Mouse (Mus musculus) kidney, adult 18-20 months (tissue): Measurements from ENCODE around the gene Dab2ip.

Source experiments
- DNase-seq: peaks from one replicate; pipeline ENCODE4 v3.0.0; 2021

The Dab2ip gene

GRCm38 (mm10) chr2:35661454-35662000 is 103.5 kb downstream of the Dab2ip start:
- peak; percentile 73 for DNase-seq

GRCm38 (mm10) chr2:35662001-35662491 is 104.0 kb downstream of the Dab2ip start:
- peak; percentile 45 for DNase-seq

- no peak for DNase-seq
Measured at GRCm38 (mm10) chr2:35662738-35663550, 104.9 kb downstream of the Dab2ip start.

- DNase-seq: no peak
Measured at GRCm38 (mm10) chr2:35667746-35668145, 109.7 kb downstream of the Dab2ip start.

GRCm38 (mm10) chr2:35669217-35669616 is 111.2 kb downstream of the Dab2ip start:
- DNase-seq: no peak

GRCm38 (mm10) chr2:35669748-35670147 is 111.7 kb downstream of the Dab2ip start:
- DNase-seq: no peak

- no peak for DNase-seq
Measured at GRCm38 (mm10) chr2:35670300-35670699, 112.2 kb downstream of the Dab2ip start.

GRCm38 (mm10) chr2:35671980-35672910 is 114.2 kb downstream of the Dab2ip start:
- DNase-seq: peak; percentile 62

GRCm38 (mm10) chr2:35673181-35673580 is 115.1 kb downstream of the Dab2ip start:
- DNase-seq: no peak

GRCm38 (mm10) chr2:35673986-35674385 is 115.9 kb downstream of the Dab2ip start:
- no peak for DNase-seq

GRCm38 (mm10) chr2:35674431-35674830 is 116.4 kb downstream of the Dab2ip start:
- no peak for DNase-seq

- peak; percentile 65 for DNase-seq
Measured at GRCm38 (mm10) chr2:35676075-35676665, 118.1 kb downstream of the Dab2ip start.

GRCm38 (mm10) chr2:35677855-35678254 is 119.8 kb downstream of the Dab2ip start:
- no peak for DNase-seq

GRCm38 (mm10) chr2:35678440-35678839 is 120.4 kb downstream of the Dab2ip start:
- no peak for DNase-seq

GRCm38 (mm10) chr2:35679812-35680672 is 122.0 kb downstream of the Dab2ip start:
- peak; percentile 54 for DNase-seq

GRCm38 (mm10) chr2:35680833-35681232 is 122.8 kb downstream of the Dab2ip start:
- DNase-seq: no peak

GRCm38 (mm10) chr2:35684005-35684404 is 125.9 kb downstream of the Dab2ip start:
- no peak for DNase-seq

- DNase-seq: no peak
Measured at GRCm38 (mm10) chr2:35684735-35685312, 126.8 kb downstream of the Dab2ip start.

GRCm38 (mm10) chr2:35686104-35686503 is 128.0 kb downstream of the Dab2ip start:
- peak; percentile 38 for DNase-seq

GRCm38 (mm10) chr2:35687557-35688070 is 129.5 kb downstream of the Dab2ip start:
- DNase-seq: no peak

- DNase-seq: no peak
Measured at GRCm38 (mm10) chr2:35688121-35688520, 130.1 kb downstream of the Dab2ip start.
